Mouse (Mus musculus) liver, embryonic 11.5 days (tissue): ENCODE results near the gene Zdhhc16. TPM values are rescaled to one million over a fixed set of nuclear protein-coding genes. Genes with fewer than 3 reads are reported as not detected.

Experiments used
- ATAC-seq: fragments of 200-750 bp; cut with Nextera tagmentation; replicated peaks from 2 replicates; pipeline ENCODE4 v1.8.0; 2017; ENCODE audit warnings: moderate number of reproducible peaks, mild to moderate bottlenecking, moderate TSS enrichment, moderate library complexity; ENCODE audit not compliant: low FRiP score
- DNase-seq: peaks from one replicate; pipeline ENCODE4 v3.0.0-alpha.2; 2017; ENCODE audit warnings: low spot score
- H3K27ac ChIP-seq: fragments of 300-500 bp; sonication (generic); 2 replicates; pipeline ENCODE4 v1.5.1; 2014; ENCODE audit warnings: mild to moderate bottlenecking, low read depth, low read length, control low read depth
- H3K27me3 ChIP-seq: fragments of 300-500 bp; sonication (generic); replicated peaks from 2 replicates; pipeline ENCODE4 v1.6.1; 2014; ENCODE audit warnings: low read length, mixed read lengths; ENCODE audit not compliant: control insufficient read depth, insufficient read depth
- H3K36me3 ChIP-seq: fragments of 300-500 bp; sonication (generic); 2 replicates; pipeline ENCODE4 v1.6.1; 2014; ENCODE audit warnings: mild to moderate bottlenecking, low read length, moderate library complexity, mixed read lengths; ENCODE audit not compliant: control insufficient read depth, insufficient read depth
- H3K4me1 ChIP-seq: fragments of 300-500 bp; sonication (generic); replicated peaks from 2 replicates; pipeline ENCODE4 v1.6.1; 2014; ENCODE audit warnings: low read length, mixed read lengths; ENCODE audit not compliant: control insufficient read depth, insufficient read depth
- H3K4me2 ChIP-seq: fragments of 300-500 bp; sonication (generic); 2 replicates; pipeline ENCODE4 v1.6.1; 2014; ENCODE audit warnings: mild to moderate bottlenecking, control low read depth, moderate library complexity
- H3K4me3 ChIP-seq: fragments of 300-500 bp; sonication (generic); 2 replicates; pipeline ENCODE4 v1.5.1; 2014; ENCODE audit warnings: low read depth, low read length, control low read depth
- H3K9ac ChIP-seq: fragments of 300-500 bp; sonication (generic); 2 replicates; pipeline ENCODE4 v1.6.1; 2014; ENCODE audit warnings: low read depth, low read length, control low read depth
- H3K9me3 ChIP-seq: fragments of 300-500 bp; sonication (generic); 2 replicates; pipeline ENCODE4 v1.6.1; 2016; ENCODE audit warnings: low read length, inconsistent platforms, mixed read lengths; ENCODE audit not compliant: control insufficient read depth
- WGBS: fragments of 180-500 bp; shearing (Covaris S2); extraction: QIAGEN DNeasy Blood & Tissue Kit; methylation state at CpG from one replicate; pipeline ENCODE4 v1.1.7; 2014; 5-methylcytosine and 5-hydroxymethylcytosine counted together
- polyA plus RNA-seq: library from polyadenylated mRNA; unstranded; fragments of >200 nt; fragmentation: Nextera tagmentation; extraction: Ambion mirVana; gene quantifications from 2 replicates; pipeline ENCODE4 v1.2.1, GENCODE M21; 2014

Zdhhc16 gene
- polyA plus RNA-seq, 1 experiment from 2014 or later = 58.9 TPM

DNA sequence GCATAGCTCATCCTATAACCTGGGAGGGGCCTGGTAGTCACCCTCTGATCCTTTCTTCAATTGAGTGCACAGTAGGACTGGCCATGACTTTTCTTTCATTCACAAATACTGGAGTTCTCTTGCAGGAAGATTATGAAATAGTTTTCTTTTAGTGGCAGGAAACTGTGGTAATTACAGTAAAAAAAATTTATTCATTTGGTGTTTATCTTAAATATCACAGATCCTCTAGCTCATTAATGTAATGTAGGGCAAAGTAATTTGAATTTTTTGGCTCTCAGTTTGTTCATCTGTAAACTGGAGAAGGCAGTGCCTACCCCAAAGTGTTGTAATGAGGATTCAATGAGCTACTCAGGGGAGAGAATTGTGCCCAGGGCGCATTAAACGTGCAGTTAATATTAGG, 59.7 kb downstream of the Zdhhc16 start:
- Histone ChIP-seq H3K27ac (no peak overlapping the region), H3K4me3 (no peak overlapping the region), H3K27me3 (no peaks in the 10 kb centered on the region), H3K9me3 (no peaks in the 10 kb centered on the region), H3K9ac (no peak overlapping the region), H3K4me2 (no peak overlapping the region), H3K36me3 (no peaks in the 10 kb centered on the region), H3K4me1 (peaks cover 6% of the 10 kb centered on the region; the same call in 1 of the 2 replicates)
- DNase-seq (no peak), ATAC-seq (no peak)
- 85% methylated on average over 2 of the region's 2 CpGs for WGBS

DNA sequence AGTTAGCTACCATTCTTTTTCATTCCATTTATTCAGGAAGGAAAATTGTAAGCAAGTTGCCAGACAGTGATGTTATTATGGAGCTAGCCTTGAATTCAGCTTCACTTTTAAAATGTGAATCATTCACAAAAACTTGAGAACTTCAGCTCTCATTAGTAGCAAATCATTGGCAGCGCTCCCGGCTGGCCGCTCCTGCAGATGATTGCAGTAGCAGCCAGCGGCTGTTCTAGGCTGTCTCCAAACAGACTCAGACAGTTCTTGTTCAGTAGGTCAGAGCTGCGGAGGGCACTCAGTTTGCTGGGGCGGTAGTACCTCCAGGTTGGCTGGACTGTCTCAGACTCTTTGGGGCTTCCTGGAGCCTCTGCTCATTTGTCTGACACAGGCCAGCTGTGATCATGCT, 60.2 kb downstream of the Zdhhc16 start:
- Histone ChIP-seq H3K27me3 (no peaks in the 10 kb centered on the region), H3K9me3 (no peaks in the 10 kb centered on the region), H3K36me3 (no peaks in the 10 kb centered on the region), H3K4me2 (no peak overlapping the region), H3K4me1 (peaks cover 6% of the 10 kb centered on the region; the same call in 1 of the 2 replicates), H3K4me3 (no peak overlapping the region), H3K9ac (no peak overlapping the region), H3K27ac (no peak overlapping the region)
- WGBS = 79% methylated on average over 6 of the region's 6 CpGs
- ATAC-seq (no peak), DNase-seq (no peak)

Other genes with a start within 250 kb of the Zdhhc16 start
- 0.16 and 0.26 TPM in 2 replicates for gene Slit1, start 189.8 kb upstream of the Zdhhc16 start, polyA plus RNA-seq
- gene Arhgap19, start 131.4 kb upstream of the Zdhhc16 start, polyA plus RNA-seq = 55.6 and 63.4 TPM in 2 replicates
- 19.5 and 19.9 TPM in 2 replicates for gene Frat1, start 103.5 kb upstream of the Zdhhc16 start, polyA plus RNA-seq
- gene Frat2, start 85.3 kb upstream of the Zdhhc16 start, polyA plus RNA-seq = 9.8 and 10.9 TPM in 2 replicates
- gene Rrp12, start 37.3 kb upstream of the Zdhhc16 start, polyA plus RNA-seq = 29.5 and 34.0 TPM in 2 replicates
- gene Pgam1, start 21.6 kb upstream of the Zdhhc16 start, polyA plus RNA-seq = 871 and 874 TPM in 2 replicates
- 101 and 109 TPM in 2 replicates for gene Exosc1, start 57 bp upstream of the Zdhhc16 start, polyA plus RNA-seq
- 27.9 and 29.1 TPM in 2 replicates for gene Mms19, start 47.7 kb downstream of the Zdhhc16 start, polyA plus RNA-seq
- gene Ubtd1, start 48.3 kb downstream of the Zdhhc16 start, polyA plus RNA-seq = 6.7 and 7.3 TPM in 2 replicates
- gene Ankrd2, start 102.5 kb downstream of the Zdhhc16 start, polyA plus RNA-seq = not detected in 2 replicates
- 8.1 and 10.1 TPM in 2 replicates for gene Hoga1, start 112.1 kb downstream of the Zdhhc16 start, polyA plus RNA-seq
- 0.13 and 0.40 TPM in 2 replicates for gene 4933411K16Rik, start 118.8 kb downstream of the Zdhhc16 start, polyA plus RNA-seq
- 9.3 and 10.5 TPM in 2 replicates for gene Morn4, start 152.9 kb downstream of the Zdhhc16 start, polyA plus RNA-seq
- gene Pi4k2a, start 157.0 kb downstream of the Zdhhc16 start, polyA plus RNA-seq = 17.6 and 18.1 TPM in 2 replicates
- 19.9 and 21.6 TPM in 2 replicates for gene Avpi1, start 195.6 kb downstream of the Zdhhc16 start, polyA plus RNA-seq
- gene Marveld1, start 213.9 kb downstream of the Zdhhc16 start, polyA plus RNA-seq = 4.3 and 5.4 TPM in 2 replicates
- 15.2 and 15.8 TPM in 2 replicates for gene Zfyve27, start 230.5 kb downstream of the Zdhhc16 start, polyA plus RNA-seq